ENCODE assay signal across 24 mouse cellular contexts in the genomic region with DNA sequence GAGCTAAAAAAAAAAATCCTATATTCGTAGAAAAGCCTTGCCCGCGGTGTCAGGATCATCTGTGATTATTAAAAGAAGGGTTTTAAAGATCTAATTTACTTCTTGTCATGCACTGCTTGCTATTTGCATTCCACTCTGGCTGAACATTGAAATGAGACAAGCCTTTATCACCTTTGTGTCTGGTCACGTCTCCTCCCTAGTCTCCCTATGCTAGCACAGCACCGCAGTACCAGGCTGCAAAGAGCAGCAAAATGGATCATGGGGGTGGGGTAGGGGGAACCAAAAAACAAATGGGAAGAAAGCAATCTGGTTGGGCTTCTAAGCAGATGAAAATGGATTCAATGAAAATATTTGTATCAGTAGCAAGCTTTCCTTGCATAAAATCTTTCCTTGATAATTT.
DNase-seq lines count a peak whose midpoint lies in the region; ATAC-seq lines count a peak whose summit lies in the region.
"Had no signal": no experiment of that assay in that cellular context is flagged by ENCODE, and none has a peak within 500 bp of the region (broad histone marks: within the 10 kb centered on the region; RNA-seq: fewer than 3 reads in every experiment).

No protein-coding gene starts in this region.

- no peak overlapping the region for H3K4me2 ChIP-seq in neural tube, embryonic 13.5 days
- no peak overlapping the region for H3K4me2 ChIP-seq in hindbrain, embryonic 15.5 days
- H3K4me2 ChIP-seq in midbrain, embryonic 13.5 days (replicated peaks), result no peak overlapping the region
- H3K4me2 ChIP-seq in neural tube, embryonic 15.5 days, result no peak overlapping the region
- H3K4me2 ChIP-seq in liver, embryonic 11.5 days, result no peak overlapping the region
- H3K4me2 ChIP-seq: embryonic facial prominence, embryonic 13.5 days; heart, embryonic 12.5 days; limb, embryonic 12.5 days; liver, embryonic 12.5 days; neural tube, embryonic 12.5 days had no signal

- peaks cover 30% of the 10 kb centered on the region for H3K4me1 ChIP-seq in neural tube, embryonic 13.5 days (replicated peaks)
- H3K4me1 ChIP-seq in hindbrain, embryonic 15.5 days (replicated peaks), result peaks cover 28% of the 10 kb centered on the region
- H3K4me1 ChIP-seq in midbrain, embryonic 13.5 days (replicated peaks), result peaks cover 27% of the 10 kb centered on the region
- H3K4me1 ChIP-seq in neural tube, embryonic 15.5 days, result peaks cover 28% of the 10 kb centered on the region
- H3K4me1 ChIP-seq in liver, embryonic 11.5 days (replicated peaks; ENCODE audit: control insufficient read depth, insufficient read depth, low read length), result no peaks in the 10 kb centered on the region
- H3K4me1 ChIP-seq: heart, embryonic 12.5 days; limb, embryonic 12.5 days; liver, embryonic 12.5 days had no signal

- no peak for DNase-seq in neural tube, embryonic 10.5 days (ENCODE audit: extremely low spot score, low spot score)
- DNase-seq in lung, postnatal 14 days, result no peak
- DNase-seq in cerebellum, adult 11 months, result no peak
- no peak for DNase-seq in liver, embryonic 11.5 days (ENCODE audit: low spot score)
- DNase-seq: adrenal gland, adult 2 months; cerebellum, adult 11-12 months; gastrocnemius, postnatal 14 days; heart, adult 11 months; heart, postnatal 10 days; kidney, adult 11 months; lung, adult 2 months; right cerebral cortex, adult 18-20 months; right cerebral cortex, postnatal 4 days; thymus, postnatal 14 days had no signal

- 0 out of 2 replicates have a peak, but pooled peaks have one; percentile 40 for ATAC-seq in neural tube, embryonic 13.5 days (ENCODE audit: low read depth)
- ATAC-seq in hindbrain, embryonic 15.5 days (ENCODE audit: low FRiP score, low read depth), result no peak
- peak; percentile 60; the same call in 1 of the 2 replicates for ATAC-seq in midbrain, embryonic 13.5 days
- peak; percentile 46; the same call in 1 of the 2 replicates for ATAC-seq in neural tube, embryonic 15.5 days (ENCODE audit: low FRiP score)
- no peak for ATAC-seq in liver, embryonic 11.5 days (replicated peaks; ENCODE audit: low FRiP score)
- ATAC-seq: liver, embryonic 12.5 days had no signal

- no peaks in the 10 kb centered on the region for H3K36me3 ChIP-seq in neural tube, embryonic 13.5 days
- H3K36me3 ChIP-seq in hindbrain, embryonic 15.5 days, result no peaks in the 10 kb centered on the region
- H3K36me3 ChIP-seq in midbrain, embryonic 13.5 days, result no peaks in the 10 kb centered on the region
- H3K36me3 ChIP-seq in neural tube, embryonic 15.5 days, result no peaks in the 10 kb centered on the region
- H3K36me3 ChIP-seq in liver, embryonic 11.5 days (ENCODE audit: control insufficient read depth, insufficient read depth, low read length), result no peaks in the 10 kb centered on the region
- H3K36me3 ChIP-seq: embryonic facial prominence, embryonic 13.5 days; heart, embryonic 12.5 days; limb, embryonic 12.5 days; liver, embryonic 12.5 days; neural tube, embryonic 12.5 days had no signal

- no peaks in the 10 kb centered on the region for H3K9me3 ChIP-seq in neural tube, embryonic 13.5 days
- H3K9me3 ChIP-seq in hindbrain, embryonic 15.5 days, result no peaks in the 10 kb centered on the region
- no peaks in the 10 kb centered on the region for H3K9me3 ChIP-seq in midbrain, embryonic 13.5 days
- no peaks in the 10 kb centered on the region for H3K9me3 ChIP-seq in neural tube, embryonic 15.5 days (replicated peaks)
- no peaks in the 10 kb centered on the region for H3K9me3 ChIP-seq in liver, embryonic 11.5 days (ENCODE audit: control insufficient read depth, low read length)
- H3K9me3 ChIP-seq: embryonic facial prominence, embryonic 13.5 days; heart, embryonic 12.5 days; limb, embryonic 12.5 days; liver, embryonic 12.5 days; neural tube, embryonic 12.5 days had no signal

- 52% methylated on average over 5 of the region's 5 CpGs for WGBS in neural tube, embryonic 13.5 days
- 42% methylated on average over 5 of the region's 5 CpGs for WGBS in hindbrain, embryonic 15.5 days
- WGBS in midbrain, embryonic 13.5 days, result 46% methylated on average over 5 of the region's 5 CpGs
- 38% methylated on average over 5 of the region's 5 CpGs for WGBS in neural tube, embryonic 15.5 days
- 78% methylated on average over 5 of the region's 5 CpGs for WGBS in liver, embryonic 11.5 days

- H3K4me3 ChIP-seq in neural tube, embryonic 13.5 days, result no peak overlapping the region
- no peak overlapping the region for H3K4me3 ChIP-seq in hindbrain, embryonic 15.5 days
- no peak overlapping the region for H3K4me3 ChIP-seq in midbrain, embryonic 13.5 days (replicated peaks)
- H3K4me3 ChIP-seq in neural tube, embryonic 15.5 days (replicated peaks), result no peak overlapping the region
- H3K4me3 ChIP-seq in liver, embryonic 11.5 days (ENCODE audit: low read depth, low read length), result no peak overlapping the region
- H3K4me3 ChIP-seq: embryonic facial prominence, embryonic 13.5 days; erythroblast, embryonic 14.5 days; heart, embryonic 12.5 days; limb, embryonic 12.5 days; liver, embryonic 12.5 days; neural tube, embryonic 12.5 days had no signal

- no peak overlapping the region for H3K9ac ChIP-seq in neural tube, embryonic 13.5 days
- no peak overlapping the region for H3K9ac ChIP-seq in hindbrain, embryonic 15.5 days
- no peak overlapping the region for H3K9ac ChIP-seq in midbrain, embryonic 13.5 days (replicated peaks)
- H3K9ac ChIP-seq in neural tube, embryonic 15.5 days (replicated peaks), result no peak overlapping the region
- no peak overlapping the region for H3K9ac ChIP-seq in liver, embryonic 11.5 days (ENCODE audit: low read depth, low read length)
- H3K9ac ChIP-seq: embryonic facial prominence, embryonic 13.5 days; heart, embryonic 12.5 days; limb, embryonic 12.5 days; liver, embryonic 12.5 days; neural tube, embryonic 12.5 days had no signal

- H3K27me3 ChIP-seq in neural tube, embryonic 13.5 days, result no peaks in the 10 kb centered on the region
- H3K27me3 ChIP-seq in hindbrain, embryonic 15.5 days, result no peaks in the 10 kb centered on the region
- no peaks in the 10 kb centered on the region for H3K27me3 ChIP-seq in midbrain, embryonic 13.5 days
- no peaks in the 10 kb centered on the region for H3K27me3 ChIP-seq in neural tube, embryonic 15.5 days (replicated peaks)
- no peaks in the 10 kb centered on the region for H3K27me3 ChIP-seq in liver, embryonic 11.5 days (replicated peaks; ENCODE audit: control insufficient read depth, insufficient read depth, low read length)
- H3K27me3 ChIP-seq: embryonic facial prominence, embryonic 13.5 days; heart, embryonic 12.5 days; limb, embryonic 12.5 days; liver, embryonic 12.5 days; neural tube, embryonic 12.5 days had no signal

- H3K27ac ChIP-seq in neural tube, embryonic 13.5 days (replicated peaks), result peak overlapping the region; percentile 98
- H3K27ac ChIP-seq in hindbrain, embryonic 15.5 days (replicated peaks), result peak overlapping the region; percentile 95
- peak overlapping the region; percentile 90 for H3K27ac ChIP-seq in midbrain, embryonic 13.5 days
- peak overlapping the region; percentile 94 for H3K27ac ChIP-seq in neural tube, embryonic 15.5 days (replicated peaks)
- no peak overlapping the region for H3K27ac ChIP-seq in liver, embryonic 11.5 days (ENCODE audit: low read depth, low read length)
- H3K27ac ChIP-seq: embryonic facial prominence, embryonic 13.5 days; limb, embryonic 12.5 days; liver, embryonic 12.5 days; neural tube, embryonic 12.5 days had no signal

Comparison
In these comparisons a context has a peak if more than half of its experiments do, and no peak if none do; other contexts are left out.
1. ATAC-seq: peak in neural tube, embryonic 13.5 days (single experiment), midbrain, embryonic 13.5 days (single experiment) and neural tube, embryonic 15.5 days (single experiment); none in hindbrain, embryonic 15.5 days (single experiment) and liver, embryonic 11.5 days (single experiment).